9 mouse cellular contexts compared by ENCODE assay signal in the genomic region with DNA sequence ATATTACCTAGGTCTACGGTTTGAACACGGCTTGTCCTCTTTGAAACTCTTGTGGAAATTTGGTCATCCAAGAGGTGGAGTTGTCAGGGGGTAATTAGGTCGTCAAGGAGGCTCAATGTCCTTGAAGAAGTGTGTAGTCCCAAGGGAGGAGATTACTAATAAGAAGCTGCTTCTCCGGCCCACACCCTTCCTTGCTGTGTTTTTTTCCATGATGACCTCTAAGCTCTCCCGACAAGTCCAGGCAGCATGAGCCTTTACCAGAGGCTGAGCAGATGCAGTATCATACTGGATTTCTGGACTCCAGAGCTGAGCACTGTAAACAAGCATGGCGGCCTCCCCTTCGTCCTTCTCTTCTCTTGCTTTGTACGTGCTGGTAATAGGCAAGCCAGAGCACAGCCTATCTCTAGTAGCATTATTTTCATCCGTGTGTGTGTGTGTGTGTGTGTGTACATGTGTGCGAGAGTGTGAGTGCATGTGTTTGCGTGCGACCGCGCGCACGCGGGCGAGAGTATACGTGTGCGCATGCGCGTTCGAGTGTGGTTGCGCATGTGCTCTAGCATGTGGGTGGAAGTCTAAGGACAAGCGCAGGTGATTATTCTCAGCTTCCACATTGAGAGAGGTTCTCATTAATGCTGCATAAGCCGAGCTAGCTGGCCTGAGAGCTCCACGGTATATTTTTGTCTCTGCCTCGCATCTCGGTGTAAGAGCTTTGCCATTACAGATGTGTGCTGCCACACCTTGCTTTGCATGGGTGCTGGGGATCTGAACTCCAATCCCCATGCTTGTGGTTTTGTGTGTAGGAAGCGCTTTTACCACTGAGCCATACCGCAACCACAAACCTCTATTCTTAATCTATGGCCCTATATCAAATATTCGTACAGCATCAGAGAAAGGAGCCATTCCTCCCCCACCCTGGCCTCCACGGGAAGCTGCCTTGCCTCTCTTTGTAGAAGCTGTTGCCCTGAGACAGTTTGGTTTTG. TPM values are rescaled to one million over a fixed set of nuclear protein-coding genes. Genes with fewer than 3 reads are reported as not detected.
A peak's percentile ranks its signal among the peaks of the same experiment; 100 is the strongest.
DNase-seq lines count a peak whose midpoint lies in the region; ATAC-seq and TF ChIP-seq lines count a peak whose summit lies in the region.
"Had no signal": no experiment of that assay in that cellular context is flagged by ENCODE, and none has a peak within 500 bp of the region (broad histone marks: within the 10 kb centered on the region; RNA-seq: fewer than 3 reads in every experiment).

No protein-coding gene starts in this region.

- H3K4me3 ChIP-seq in heart, embryonic 11.5 days (ENCODE audit: low read depth, low read length): no peak overlapping the region
- peak overlapping the region; percentile 84 for H3K4me3 ChIP-seq in megakaryocyte, embryonic 14.5 days (replicated peaks)
- no peak overlapping the region for H3K4me3 ChIP-seq in layer of hippocampus, adult 2 months

- ATAC-seq in heart, embryonic 11.5 days (replicated peaks; ENCODE audit: insufficient number of reproducible peaks, low FRiP score, low TSS enrichment): no peak

- no peak for DNase-seq in heart, postnatal 25 days (ENCODE audit: low spot score)
- DNase-seq in 416B (ENCODE audit: low read depth) (peak; percentile 81), ZHBTc4 (ENCODE audit: low read depth, low spot score) (peak; percentile 89)
- DNase-seq in embryo, embryonic 11 days: no peak
- DNase-seq in layer of hippocampus, adult 2 months (ENCODE audit: low spot score in 2 of 2): no peak
- no peak for DNase-seq in right cerebral cortex, adult 18-20 months

- H3K27me3 ChIP-seq in heart, embryonic 11.5 days (ENCODE audit: control insufficient read depth, insufficient read depth, low read length): no peaks in the 10 kb centered on the region
- peaks cover 29% of the 10 kb centered on the region for H3K27me3 ChIP-seq in megakaryocyte, embryonic 14.5 days (replicated peaks)

- WGBS in heart, embryonic 11.5 days (ENCODE audit: insufficient replicate concordance): 82% methylated on average over 33 of the region's 33 CpGs

- peaks cover 27% of the 10 kb centered on the region for H3K4me1 ChIP-seq in heart, embryonic 11.5 days (ENCODE audit: control insufficient read depth, insufficient read depth, low read length)
- H3K4me1 ChIP-seq in megakaryocyte, embryonic 14.5 days: peaks cover 88% of the 10 kb centered on the region

- no peak for TF ChIP-seq CTCF in layer of hippocampus, adult 2 months (conservative IDR thresholded peaks at IDR 0.05)

- no peak overlapping the region for H3K4me2 ChIP-seq in heart, embryonic 11.5 days

- intact Hi-C loops in heart, postnatal 25 days (cut with DNase I): no loop called here

- H3K27ac ChIP-seq in heart, embryonic 11.5 days (ENCODE audit: low read depth, low read length): 0 out of 2 replicates have a peak overlapping the region, but pooled peaks have one; percentile 2
- H3K27ac ChIP-seq in layer of hippocampus, adult 2 months: no peak overlapping the region

- no peaks in the 10 kb centered on the region for H3K9me3 ChIP-seq in heart, embryonic 11.5 days (replicated peaks; ENCODE audit: control insufficient read depth, low read length)
- H3K9me3 ChIP-seq in megakaryocyte, embryonic 14.5 days: peaks cover 2% of the 10 kb centered on the region; the same call in 1 of the 2 replicates
- H3K9me3 ChIP-seq: G1E had no signal

- H3K9ac ChIP-seq in heart, embryonic 11.5 days (ENCODE audit: low read depth, low read length): no peak overlapping the region

- H3K36me3 ChIP-seq in heart, embryonic 11.5 days (ENCODE audit: control insufficient read depth, insufficient read depth, low read length): no peaks in the 10 kb centered on the region
- H3K36me3 ChIP-seq in megakaryocyte, embryonic 14.5 days (replicated peaks; ENCODE audit: low read length): peaks cover 6% of the 10 kb centered on the region

RNA-seq across cellular contexts. Expression of a gene that starts 12.5 kb away (rescaled TPM):
- polyA plus RNA-seq in heart, embryonic 11.5 days (2014; fragmentation: Nextera tagmentation; extraction: Ambion mirVana): 26.0 and 29.1 TPM in 2 replicates
- 10 to 100 TPM; 37.8 to 51.5 TPM for total RNA-seq in heart, postnatal 25 days (2021)
- 39.0 and 101 TPM in 2 replicates for polyA plus RNA-seq in megakaryocyte, embryonic 14.5 days (2012; ENCODE audit: insufficient read depth, low replicate concordance)
- 100 to 1,000 TPM; 144 to 153 TPM for total RNA-seq in layer of hippocampus, adult 2 months (2021)

RNA-seq across cellular contexts. Expression of a gene that starts 32.4 kb away (rescaled TPM):
- polyA plus RNA-seq in heart, embryonic 11.5 days (2014; fragmentation: Nextera tagmentation; extraction: Ambion mirVana): 2,057 and 2,150 TPM in 2 replicates
- 100 to 1,000 TPM; 119 to 136 TPM for total RNA-seq in heart, postnatal 25 days (2021)
- polyA plus RNA-seq in megakaryocyte, embryonic 14.5 days (2012; ENCODE audit: insufficient read depth, low replicate concordance): 2,192 and 2,220 TPM in 2 replicates
- total RNA-seq in layer of hippocampus, adult 2 months (2021): 100 to 1,000 TPM; 416 to 423 TPM

Comparison
In these comparisons a context has a peak if more than half of its experiments do, and no peak if none do; other contexts are left out.
1. DNase-seq: peak in 416B (single experiment) and ZHBTc4 (single experiment); none in heart, postnatal 25 days (single experiment), embryo, embryonic 11 days (single experiment), layer of hippocampus, adult 2 months (0 of 2) and right cerebral cortex, adult 18-20 months (single experiment).